Mouse (Mus musculus): ENCODE results near the gene Cd68. TPM values are rescaled to one million over a fixed set of nuclear protein-coding genes. Genes with fewer than 3 reads are reported as not detected.

Gene Cd68
- polyA plus RNA-seq, 1 experiment from 2014 or later, result 7.3 TPM

DNA sequence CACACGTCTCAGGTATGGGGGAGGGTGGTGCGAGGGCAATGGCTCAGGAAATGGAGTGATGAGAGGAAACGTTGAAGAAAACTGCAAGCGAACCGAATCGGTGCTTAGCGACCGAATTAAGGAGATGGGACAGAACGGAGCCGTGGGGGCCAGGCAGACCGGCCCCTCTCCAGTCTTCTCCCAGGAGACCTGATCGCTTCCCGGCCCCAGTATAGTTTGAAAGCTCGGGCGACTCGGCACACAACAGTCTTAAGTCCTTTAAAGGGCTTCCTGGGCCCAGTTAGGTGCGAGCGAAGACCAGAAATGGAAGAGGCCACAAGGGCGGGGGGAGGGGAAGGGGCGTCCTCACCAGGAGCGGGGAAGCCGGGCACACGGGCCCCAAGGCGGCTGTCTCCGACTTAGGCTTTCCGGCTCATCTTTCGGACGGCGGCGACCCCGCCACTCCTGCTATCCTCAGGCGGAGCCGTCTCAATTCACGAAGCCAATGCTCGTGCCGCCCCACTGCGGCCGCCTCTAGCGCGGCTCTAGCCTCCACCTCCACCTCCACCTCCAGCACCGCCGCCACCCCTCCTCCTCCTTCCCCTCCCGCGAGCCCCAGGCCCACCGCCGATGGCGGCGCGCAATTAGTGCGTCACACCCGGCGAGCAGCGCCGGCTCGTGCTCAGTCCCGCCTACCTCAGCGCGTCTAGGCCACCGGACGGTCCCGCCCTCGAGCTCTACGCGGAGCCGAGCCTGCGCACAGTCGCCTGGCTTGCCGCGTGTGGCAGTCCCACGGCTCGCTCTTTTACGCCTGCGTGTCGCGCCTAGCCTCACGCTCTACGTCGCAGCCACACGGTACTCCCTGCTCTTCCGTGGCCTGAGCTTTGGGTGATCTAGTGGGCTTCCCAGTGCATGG lies 15.6 kb upstream of the Cd68 start, which contains the start of gene Senp3:
TSS of gene Senp3 (minus strand) at position 771 of the 895 bp plus-strand sequence.
- peak within 1 kb of the TSS; percentile 78 for H3K4me3 ChIP-seq (replicated peaks)
- H3K36me3 ChIP-seq, result peaks cover 32% of the 10 kb centered on the region
- H3K4me2 ChIP-seq (replicated peaks), result peak within 1 kb of the TSS; percentile 98
- H3K27ac ChIP-seq, result peak within 1 kb of the TSS; percentile 92
- peak; percentile 98 for ATAC-seq
- no peaks in the 10 kb centered on the region for H3K9me3 ChIP-seq
- WGBS, result under 1% methylated on average over 79 of the region's 80 CpGs
- H3K4me1 ChIP-seq (replicated peaks), result peaks cover 44% of the 10 kb centered on the region
- peak within 1 kb of the TSS; percentile 86 for H3K9ac ChIP-seq (replicated peaks)
- H3K27me3 ChIP-seq, result peaks cover 6% of the 10 kb centered on the region; the same call in 1 of the 2 replicates

- Histone ChIP-seq H3K36me3 (peaks cover 44% of the 10 kb centered on the region), H3K4me2 (replicated peaks) (peak overlapping the region; percentile 98), H3K4me3 (replicated peaks) (peak overlapping the region; percentile 78), H3K9me3 (no peaks in the 10 kb centered on the region), H3K27me3 (peaks cover 5% of the 10 kb centered on the region; the same call in 1 of the 2 replicates), H3K9ac (replicated peaks) (peak overlapping the region; percentile 86; the same call in 1 of the 2 replicates), H3K27ac (no peak overlapping the region), H3K4me1 (replicated peaks) (peaks cover 41% of the 10 kb centered on the region)
- no peak for ATAC-seq
- 94% methylated on average over 30 of the region's 30 CpGs for WGBS
Measured at GRCm38 (mm10) chr11:69680136-69680855, 14.3 kb upstream of the Cd68 start.

- Histone ChIP-seq H3K4me2 (replicated peaks) (no peak overlapping the region), H3K4me1 (replicated peaks) (peaks cover 41% of the 10 kb centered on the region), H3K4me3 (replicated peaks) (no peak overlapping the region), H3K9me3 (no peaks in the 10 kb centered on the region), H3K36me3 (peaks cover 56% of the 10 kb centered on the region), H3K9ac (replicated peaks) (no peak overlapping the region), H3K27me3 (no peaks in the 10 kb centered on the region), H3K27ac (no peak overlapping the region)
- 100% methylated on average over 2 of the region's 2 CpGs for WGBS
- no peak for ATAC-seq
Measured at GRCm38 (mm10) chr11:69679144-69679543, 13.2 kb upstream of the Cd68 start.

GRCm38 (mm10) chr11:69672211-69672706 lies 6.3 kb upstream of the Cd68 start, which contains the start of gene Eif4a1:
Gene Eif4a1, minus strand, starts transcription at chr11:69672423.
- ATAC-seq, result peak; percentile 98
- WGBS, result under 1% methylated on average over 36 of the region's 36 CpGs
- H3K27ac ChIP-seq, result peak within 1 kb of the TSS; percentile 98
- peaks cover 76% of the 10 kb centered on the region for H3K36me3 ChIP-seq
- H3K4me3 ChIP-seq (replicated peaks), result peak within 1 kb of the TSS; percentile 76
- no peaks in the 10 kb centered on the region for H3K9me3 ChIP-seq
- peak within 1 kb of the TSS; percentile 99 for H3K9ac ChIP-seq (replicated peaks)
- H3K4me2 ChIP-seq (replicated peaks), result peak within 1 kb of the TSS; percentile 84
- H3K4me1 ChIP-seq (replicated peaks), result peaks cover 33% of the 10 kb centered on the region
- H3K27me3 ChIP-seq, result no peaks in the 10 kb centered on the region

DNA sequence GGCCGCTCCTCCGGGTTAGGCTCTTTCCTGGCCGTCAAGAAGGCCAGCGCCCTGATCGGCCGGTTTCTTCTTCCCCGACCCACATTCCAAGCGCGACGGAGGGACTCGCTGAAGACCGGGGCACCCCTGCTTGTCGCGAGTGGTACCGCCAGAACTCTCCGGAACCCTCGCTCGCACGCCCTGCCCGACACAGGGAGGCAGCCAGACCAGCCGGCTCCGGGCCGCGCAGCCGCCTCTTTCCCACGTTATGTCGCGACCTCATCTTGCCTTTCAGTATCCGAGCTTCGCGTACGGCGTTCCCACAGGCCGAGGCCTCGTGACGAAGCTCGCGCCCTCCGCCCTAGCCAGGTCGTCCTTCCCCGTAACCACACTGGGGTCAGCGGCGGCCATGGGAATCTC lies 5.8 kb upstream of the Cd68 start:
- H3K36me3 ChIP-seq, result peaks cover 74% of the 10 kb centered on the region

DNA sequence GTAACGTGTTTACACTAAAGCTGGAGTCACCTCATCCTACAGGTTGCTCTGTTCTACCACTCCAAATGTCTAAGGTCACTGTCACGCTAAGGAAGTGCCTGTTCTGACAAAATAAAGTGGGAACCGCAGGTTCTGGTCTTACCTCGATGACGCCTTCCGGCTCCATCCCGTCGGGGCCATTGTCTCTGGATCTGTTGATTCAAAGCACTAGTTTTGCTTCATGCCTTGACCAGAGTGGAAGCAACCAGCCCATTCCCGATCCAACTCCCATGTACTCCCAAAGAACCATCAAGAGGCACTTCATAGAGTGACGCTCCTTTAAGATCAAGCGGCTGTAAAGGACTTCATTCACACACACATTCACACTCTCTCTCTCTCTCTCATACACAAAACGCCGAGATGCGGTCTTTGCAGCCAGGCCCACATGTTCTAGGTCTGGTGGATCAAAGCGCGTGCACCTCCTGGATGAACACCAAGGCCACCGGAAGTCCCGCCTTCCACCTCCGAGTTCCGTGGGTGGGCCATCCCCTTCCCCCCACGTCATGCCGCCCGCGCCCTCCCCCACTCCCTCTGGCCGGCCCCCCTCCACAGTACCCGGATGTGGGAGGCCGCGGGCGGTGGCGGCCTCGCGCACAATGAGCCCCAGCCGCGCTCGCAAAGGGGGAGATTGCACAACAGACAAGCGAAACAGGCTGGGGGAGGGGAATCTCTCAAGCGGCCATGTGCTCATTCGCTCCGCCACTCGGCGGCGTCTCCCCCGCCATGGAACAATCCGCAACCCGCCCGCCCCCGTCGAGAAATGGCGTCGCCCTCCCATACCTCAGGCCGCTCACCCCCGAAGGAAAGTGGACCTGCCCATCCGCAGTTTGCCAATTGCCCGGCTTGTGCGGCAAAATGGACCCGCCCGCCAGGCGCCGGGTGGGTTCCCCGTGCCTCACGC lies 5.1 kb upstream of the Cd68 start:
- peak overlapping the region; percentile 99 for H3K9ac ChIP-seq (replicated peaks)
- peaks cover 33% of the 10 kb centered on the region for H3K4me1 ChIP-seq (replicated peaks)
- H3K27me3 ChIP-seq, result no peaks in the 10 kb centered on the region
- no peaks in the 10 kb centered on the region for H3K9me3 ChIP-seq
- peaks cover 74% of the 10 kb centered on the region for H3K36me3 ChIP-seq
- peak overlapping the region; percentile 98 for H3K27ac ChIP-seq
- peak; percentile 69 for ATAC-seq
- WGBS, result 1% methylated on average over 52 of the region's 61 CpGs
- H3K4me3 ChIP-seq (replicated peaks), result peak overlapping the region; percentile 76
- H3K4me2 ChIP-seq (replicated peaks), result peak overlapping the region; percentile 84

More for the DNA sequence above, 5.8 kb upstream of the Cd68 start:
- H3K4me2 ChIP-seq (replicated peaks), result peak overlapping the region; percentile 84
- H3K9me3 ChIP-seq, result no peaks in the 10 kb centered on the region
- H3K27ac ChIP-seq, result peak overlapping the region; percentile 98
- H3K4me1 ChIP-seq (replicated peaks), result peaks cover 33% of the 10 kb centered on the region
- H3K9ac ChIP-seq (replicated peaks), result peak overlapping the region; percentile 99
- H3K4me3 ChIP-seq (replicated peaks), result peak overlapping the region; percentile 76
- no peaks in the 10 kb centered on the region for H3K27me3 ChIP-seq
- peak; percentile 14 for ATAC-seq
- under 1% methylated on average over 43 of the region's 43 CpGs for WGBS

- Histone ChIP-seq H3K9me3 (no peaks in the 10 kb centered on the region), H3K4me2 (replicated peaks) (no peak overlapping the region), H3K4me1 (replicated peaks) (peaks cover 35% of the 10 kb centered on the region), H3K27me3 (no peaks in the 10 kb centered on the region), H3K9ac (replicated peaks) (no peak overlapping the region), H3K27ac (no peak overlapping the region), H3K36me3 (peaks cover 71% of the 10 kb centered on the region), H3K4me3 (replicated peaks) (no peak overlapping the region; the same call in 1 of the 2 replicates)
- ATAC-seq, result no peak
- 85% methylated on average over 3 of the region's 3 CpGs for WGBS
Measured at GRCm38 (mm10) chr11:69666665-69667005, 682 bp upstream of the Cd68 start.

- Histone ChIP-seq H3K27ac (0 out of 2 replicates have a peak overlapping the region, but pooled peaks have one; percentile 25), H3K4me2 (replicated peaks) (no peak overlapping the region), H3K9me3 (no peaks in the 10 kb centered on the region), H3K36me3 (peaks cover 67% of the 10 kb centered on the region), H3K4me1 (replicated peaks) (peaks cover 43% of the 10 kb centered on the region), H3K27me3 (no peaks in the 10 kb centered on the region), H3K9ac (replicated peaks) (no peak overlapping the region; the same call in 1 of the 2 replicates), H3K4me3 (replicated peaks) (no peak overlapping the region)
- no peak for ATAC-seq
- WGBS, result 80% methylated on average over 9 of the region's 9 CpGs
Measured at GRCm38 (mm10) chr11:69665457-69665960, 444 bp downstream of the Cd68 start.

- WGBS, result 92% methylated on average over 7 of the region's 7 CpGs
- H3K36me3 ChIP-seq, result peaks cover 65% of the 10 kb centered on the region
- no peak overlapping the region for H3K4me3 ChIP-seq (replicated peaks)
- H3K9ac ChIP-seq (replicated peaks), result no peak overlapping the region
- H3K4me1 ChIP-seq (replicated peaks), result peaks cover 42% of the 10 kb centered on the region
- H3K27ac ChIP-seq, result peak overlapping the region; percentile 47
- H3K27me3 ChIP-seq, result no peaks in the 10 kb centered on the region
- no peaks in the 10 kb centered on the region for H3K9me3 ChIP-seq
- H3K4me2 ChIP-seq (replicated peaks), result no peak overlapping the region
- ATAC-seq, result no peak
Measured at GRCm38 (mm10) chr11:69664841-69665240, 1.1 kb downstream of the Cd68 start.

DNA sequence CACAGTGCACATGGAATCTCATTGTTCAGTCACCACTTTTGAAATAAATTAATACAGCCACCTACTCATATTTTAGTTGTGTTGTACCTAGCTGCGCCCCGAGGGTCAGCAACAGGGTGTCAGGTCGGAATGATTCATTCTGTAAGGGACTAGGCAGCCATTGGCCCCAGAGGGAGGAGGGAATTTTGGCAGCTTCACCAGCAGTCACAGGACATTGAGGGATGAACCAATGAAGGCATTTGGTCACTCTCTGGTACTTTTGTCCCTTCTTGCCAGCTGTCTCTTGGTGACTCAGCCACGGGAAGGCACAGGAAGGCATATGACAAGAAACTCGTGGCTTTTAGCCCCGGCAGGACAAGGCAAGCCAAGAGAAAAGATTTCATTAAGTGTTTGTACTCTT lies 2.2 kb downstream of the Cd68 start:
- Histone ChIP-seq H3K9ac (replicated peaks) (no peak overlapping the region), H3K4me2 (replicated peaks) (no peak overlapping the region), H3K4me3 (replicated peaks) (no peak overlapping the region; the same call in 1 of the 2 replicates), H3K4me1 (replicated peaks) (peaks cover 32% of the 10 kb centered on the region), H3K36me3 (peaks cover 60% of the 10 kb centered on the region), H3K27ac (peak overlapping the region; percentile 95), H3K27me3 (no peaks in the 10 kb centered on the region), H3K9me3 (no peaks in the 10 kb centered on the region)
- no peak for ATAC-seq
- WGBS, result 91% methylated on average over 6 of the region's 6 CpGs

Data from midbrain, embryonic 13.5 days (tissue).